Mouse (Mus musculus): ENCODE measurements around the gene Tmem184b.

The Tmem184b gene

GRCm38 (mm10) chr15:79402836-79403762 lies at the start of gene Tmem184b:
Gene Tmem184b, minus strand, starts transcription at chr15:79403569.
- DNase-seq (ENCODE audit: low spot score), result peak; percentile 86

- DNase-seq (ENCODE audit: low spot score), result no peak
These were observed 44.7 kb upstream of the Tmem184b start for GRCm38 (mm10) chr15:79448041-79448440.

GRCm38 (mm10) chr15:79445786-79446654 lies 42.7 kb upstream of the Tmem184b start:
- DNase-seq (ENCODE audit: low spot score), result no peak

- no peak for DNase-seq (ENCODE audit: low spot score)
These were observed 40.6 kb upstream of the Tmem184b start for GRCm38 (mm10) chr15:79443856-79444410.

- no peak for DNase-seq (ENCODE audit: low spot score)
These were observed 39.7 kb upstream of the Tmem184b start for GRCm38 (mm10) chr15:79442961-79443518.

GRCm38 (mm10) chr15:79442257-79442611 lies 38.9 kb upstream of the Tmem184b start:
- no peak for DNase-seq (ENCODE audit: low spot score)

GRCm38 (mm10) chr15:79441331-79442256 lies 38.2 kb upstream of the Tmem184b start:
- DNase-seq (ENCODE audit: low spot score), result peak; percentile 85

DNA sequence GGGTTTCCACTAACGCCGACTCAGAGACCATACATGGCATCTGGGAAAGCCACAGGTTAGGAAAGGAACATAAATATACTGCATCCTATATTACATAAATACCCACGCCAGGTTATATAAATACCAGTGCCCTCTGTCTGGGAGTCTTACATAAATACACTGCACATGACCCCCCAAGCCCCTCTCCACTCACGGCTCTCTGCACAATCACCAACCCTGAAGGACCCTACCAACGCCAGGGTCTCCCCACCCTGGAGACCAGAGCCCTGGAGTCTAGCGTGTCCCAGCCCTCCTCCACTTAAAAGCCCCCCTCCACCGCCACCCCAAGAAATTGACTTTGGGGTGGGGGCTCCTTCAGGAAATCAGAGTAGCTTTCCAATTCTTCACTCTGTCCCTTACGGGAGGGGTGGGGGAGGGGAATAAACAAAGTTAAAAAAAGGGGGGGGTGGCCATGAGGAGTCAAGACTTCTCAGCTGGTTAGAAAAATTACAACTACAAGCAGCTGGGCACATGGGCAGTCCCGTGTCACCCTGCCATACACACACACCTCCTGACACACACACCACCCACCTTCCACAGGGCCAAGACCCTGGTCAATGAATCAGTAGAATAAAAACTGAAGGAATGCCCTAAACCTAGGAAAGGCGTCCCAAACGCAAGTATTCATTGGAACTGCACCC lies 37.4 kb upstream of the Tmem184b start:
- DNase-seq (ENCODE audit: low spot score), result no peak

DNA sequence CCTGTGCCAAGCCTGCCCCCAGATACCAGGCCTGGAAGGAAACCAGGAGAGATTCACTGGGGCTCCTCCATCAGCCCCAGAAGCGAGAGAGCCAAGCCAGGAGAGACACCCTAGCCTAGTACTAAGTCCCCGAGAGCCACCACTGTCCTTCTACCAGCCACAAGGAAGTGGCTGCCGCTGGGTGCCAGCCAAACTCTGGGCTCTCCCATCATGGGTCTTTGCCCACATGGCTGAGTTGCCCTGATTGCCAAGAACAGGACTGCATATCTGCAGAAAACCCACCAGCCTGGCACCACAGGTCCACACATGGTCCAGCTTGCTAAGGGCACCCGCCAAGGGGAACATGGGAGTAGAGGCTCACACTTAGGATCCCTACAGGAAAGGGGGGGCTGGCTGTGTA lies 36.9 kb upstream of the Tmem184b start:
- peak; percentile 58 for DNase-seq (ENCODE audit: low spot score)

- DNase-seq (ENCODE audit: low spot score), result no peak
These were observed 36.0 kb upstream of the Tmem184b start for GRCm38 (mm10) chr15:79439386-79439785.

- no peak for DNase-seq (ENCODE audit: low spot score)
These were observed 35.4 kb upstream of the Tmem184b start for GRCm38 (mm10) chr15:79438816-79439215.

DNA sequence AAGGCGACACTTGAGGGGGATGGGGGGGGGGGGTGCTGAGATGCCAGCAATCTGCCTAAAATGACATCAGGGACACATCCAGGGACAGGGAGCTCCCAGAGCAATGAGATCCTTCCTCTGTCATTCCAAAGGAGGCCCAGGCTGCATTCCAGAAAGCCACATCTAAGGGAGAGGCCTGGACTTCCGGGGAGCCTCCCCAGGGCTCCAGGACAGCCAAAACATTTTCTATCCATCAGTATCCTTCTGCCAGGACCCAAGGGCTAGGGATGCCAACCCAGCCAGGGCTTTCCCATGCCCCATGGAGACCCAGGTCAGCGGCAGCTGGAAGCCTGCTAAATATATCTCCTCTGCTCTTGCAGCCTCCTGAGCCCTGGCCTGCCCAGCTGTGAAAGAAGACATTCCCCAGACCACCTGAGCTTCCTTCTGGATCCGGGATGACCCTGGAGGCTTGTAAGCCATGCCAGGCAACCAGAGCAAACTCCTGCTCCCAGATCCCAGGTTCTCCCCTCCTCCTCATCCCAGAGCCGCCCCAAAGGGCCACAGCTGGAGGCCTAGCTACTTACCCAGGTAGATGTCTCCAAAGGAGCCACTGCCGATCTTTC lies 34.9 kb upstream of the Tmem184b start:
- DNase-seq (ENCODE audit: low spot score), result no peak

- DNase-seq (ENCODE audit: low spot score), result no peak
These were observed 34.3 kb upstream of the Tmem184b start for GRCm38 (mm10) chr15:79437541-79438208.

GRCm38 (mm10) chr15:79436481-79436921 lies 33.1 kb upstream of the Tmem184b start:
- no peak for DNase-seq (ENCODE audit: low spot score)

- DNase-seq (ENCODE audit: low spot score), result peak; percentile 57
These were observed 31.9 kb upstream of the Tmem184b start for GRCm38 (mm10) chr15:79435191-79435671.

DNA sequence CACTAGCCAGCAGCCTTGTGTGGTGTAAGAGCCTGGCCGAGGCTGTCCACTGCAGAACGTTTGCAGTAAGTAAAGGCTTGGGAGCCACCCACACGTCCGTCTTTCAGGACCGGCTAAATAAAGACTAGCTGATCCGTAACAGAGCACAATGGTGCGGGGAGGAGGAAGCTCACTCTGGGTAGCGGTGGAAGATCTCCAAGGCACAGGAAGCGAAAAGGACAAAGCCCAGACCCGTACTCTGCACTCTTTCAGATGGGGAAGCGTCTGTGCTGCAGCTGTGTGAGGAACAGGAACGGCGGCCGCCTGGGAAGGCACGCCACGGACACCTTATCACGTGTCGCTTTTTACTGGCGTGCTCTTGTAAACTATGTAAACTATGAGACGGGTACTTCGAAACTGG lies 29.5 kb upstream of the Tmem184b start:
- DNase-seq (ENCODE audit: low spot score), result peak; percentile 34

DNA sequence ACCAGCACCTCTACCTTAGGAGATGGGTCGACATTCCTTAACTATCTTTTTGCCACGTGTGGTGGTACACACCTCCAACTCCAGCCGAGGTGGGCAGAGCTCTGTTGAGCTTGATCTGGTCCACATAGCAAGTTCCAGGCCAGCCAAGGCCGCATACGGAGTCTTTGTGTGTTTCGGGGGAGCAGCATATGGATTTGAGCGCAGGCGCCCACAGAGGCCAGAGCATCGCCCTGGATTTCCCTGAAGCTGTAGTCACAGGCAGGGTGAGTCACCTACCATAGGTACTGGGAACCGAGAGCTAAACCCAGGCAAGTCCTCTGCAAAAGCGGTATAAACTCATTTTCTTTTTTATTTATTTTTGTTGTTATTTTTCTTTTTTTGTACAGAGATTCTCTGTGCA lies 29.0 kb upstream of the Tmem184b start:
- DNase-seq (ENCODE audit: low spot score), result no peak

GRCm38 (mm10) chr15:79431925-79432324 lies 28.6 kb upstream of the Tmem184b start:
- DNase-seq (ENCODE audit: low spot score), result no peak

DNA sequence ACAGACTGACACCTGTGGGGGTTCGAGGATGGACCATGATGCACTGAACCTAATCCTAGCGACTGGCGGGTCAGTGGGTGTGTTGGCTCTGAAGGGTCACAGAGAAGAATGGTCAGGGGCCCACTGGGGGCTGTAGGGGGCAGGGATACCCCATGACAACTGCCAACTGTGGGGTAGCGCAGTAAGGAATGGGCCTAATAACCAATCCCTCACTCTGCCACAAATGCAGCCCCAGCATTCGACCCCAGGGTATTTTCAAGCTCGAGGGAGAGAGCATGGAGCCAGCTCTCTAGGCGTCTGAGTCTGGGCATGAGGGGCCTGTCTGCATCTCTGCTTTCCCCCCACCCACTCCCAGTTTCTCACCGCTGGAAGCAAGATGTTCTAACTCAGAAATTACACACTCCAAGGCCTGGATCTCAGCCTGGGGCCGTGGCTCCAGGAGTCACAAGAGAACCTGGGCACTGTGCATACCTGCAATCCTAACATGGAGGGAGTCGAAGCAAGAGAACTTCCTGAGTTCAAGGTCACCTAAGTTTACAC lies 27.2 kb upstream of the Tmem184b start:
- no peak for DNase-seq (ENCODE audit: low spot score)
